Mouse (Mus musculus) spleen, adult 18-20 months (tissue): ENCODE measurements around the gene Rtn4.

Experiments used
- DNase-seq, 2 experiments: peaks; one replicate each; pipeline ENCODE4 v3.0.0; 2022; ENCODE audit warnings: mixed read lengths in 2 of 2

Rtn4 gene

GRCm38 (mm10) chr11:29766313-29766982 lies 73.7 kb downstream of the Rtn4 start:
- DNase-seq, result no peak

- DNase-seq, result no peak
Observed at GRCm38 (mm10) chr11:29768523-29768922, 75.8 kb downstream of the Rtn4 start.

- DNase-seq, result no peak
Observed at GRCm38 (mm10) chr11:29770666-29771400, 78.1 kb downstream of the Rtn4 start.

GRCm38 (mm10) chr11:29772279-29772678 lies 79.5 kb downstream of the Rtn4 start:
- no peak for DNase-seq

- no peak for DNase-seq
Observed at GRCm38 (mm10) chr11:29774296-29774695, 81.5 kb downstream of the Rtn4 start.

- no peak for DNase-seq
Observed at GRCm38 (mm10) chr11:29774760-29775159, 82.0 kb downstream of the Rtn4 start.

GRCm38 (mm10) chr11:29777964-29778363 lies 85.2 kb downstream of the Rtn4 start:
- DNase-seq, result no peak

GRCm38 (mm10) chr11:29778936-29779335 lies 86.2 kb downstream of the Rtn4 start:
- no peak for DNase-seq

- no peak for DNase-seq
Observed at GRCm38 (mm10) chr11:29779409-29780026, 86.8 kb downstream of the Rtn4 start.

- peak; percentile 35 to 55 for DNase-seq
Observed at GRCm38 (mm10) chr11:29786583-29787219, 94.0 kb downstream of the Rtn4 start.

- DNase-seq, result peak; percentile 20 to 23
Observed at GRCm38 (mm10) chr11:29787473-29787872, 94.7 kb downstream of the Rtn4 start.

- DNase-seq, result no peak
Observed at GRCm38 (mm10) chr11:29788499-29788898, 95.8 kb downstream of the Rtn4 start.

- DNase-seq, result no peak
Observed at GRCm38 (mm10) chr11:29788921-29789638, 96.3 kb downstream of the Rtn4 start.

GRCm38 (mm10) chr11:29790796-29791195 lies 98.0 kb downstream of the Rtn4 start:
- DNase-seq, result no peak
